ENCODE assay signal across 11 mouse cellular contexts in genomic region chr11:79674632-79675031, GRCm38 (mm10).
DNase-seq lines count a peak whose midpoint lies in the region; ATAC-seq and TF ChIP-seq lines count a peak whose summit lies in the region.
"Had no signal": no experiment of that assay in that cellular context is flagged by ENCODE, and none has a peak within 500 bp of the region (broad histone marks: within the 10 kb centered on the region; RNA-seq: fewer than 3 reads in every experiment).

No protein-coding gene starts in this region.

- no peaks in the 10 kb centered on the region for H3K27me3 ChIP-seq in heart, postnatal 0 days (ENCODE audit: control insufficient read depth, insufficient read depth, low read length)
- H3K27me3 ChIP-seq: limb, embryonic 13.5 days had no signal

- H3K9ac ChIP-seq in heart, postnatal 0 days (replicated peaks; ENCODE audit: low read depth, low read length) = no peak overlapping the region
- H3K9ac ChIP-seq: limb, embryonic 13.5 days had no signal

- WGBS in heart, postnatal 0 days = 40% methylated on average over 7 of the region's 7 CpGs
- WGBS in lung, adult 2 months = 72% methylated on average over 7 of the region's 7 CpGs

- TF ChIP-seq EP300 in heart, postnatal 0 days (IDR thresholded peaks at IDR 0.05; ENCODE audit: low read depth) = no peak

- DNase-seq in layer of hippocampus, adult 11-12 months (ENCODE audit: low spot score) = peak; percentile 70
- no peak for DNase-seq in layer of hippocampus, adult 9-10 months (ENCODE audit: low spot score)
- peak; percentile 80 for DNase-seq in cerebellum, adult 9-11 months
- peak; percentile 38 for DNase-seq in heart, postnatal 0 days (ENCODE audit: low spot score)
- peak; percentile 74 for DNase-seq in right cerebral cortex, postnatal 10 days (ENCODE audit: low spot score in 2 of 2)
- DNase-seq in lung, postnatal 36 days = no peak
- DNase-seq in lung, adult 2 months = no peak

- H3K36me3 ChIP-seq in heart, postnatal 0 days (replicated peaks; ENCODE audit: control insufficient read depth, insufficient read depth, low read length) = no peaks in the 10 kb centered on the region
- H3K36me3 ChIP-seq: G1E; limb, embryonic 13.5 days had no signal

- no peak for ATAC-seq in heart, postnatal 0 days (ENCODE audit: insufficient read depth, low read depth)
- ATAC-seq in inflammation-experienced regulatory T-cells, adult 6 months = no peak
- ATAC-seq: hindbrain, postnatal 0 days had no signal

- H3K27ac ChIP-seq in heart, postnatal 0 days (ENCODE audit: low read depth) = no peak overlapping the region
- H3K27ac ChIP-seq: hindbrain, postnatal 0 days had no signal

- H3K4me3 ChIP-seq in heart, postnatal 0 days (ENCODE audit: low read depth, low read length) = no peak overlapping the region
- H3K4me3 ChIP-seq in lung, adult 2 months (replicated peaks; ENCODE audit: extremely low read depth, low read depth, low read length) = no peak overlapping the region
- H3K4me3 ChIP-seq: limb, embryonic 13.5 days had no signal

- no peaks in the 10 kb centered on the region for H3K9me3 ChIP-seq in heart, postnatal 0 days (replicated peaks; ENCODE audit: control insufficient read depth, low read length)
- H3K9me3 ChIP-seq: G1E; limb, embryonic 13.5 days had no signal

- no peak for TF ChIP-seq CTCF in heart, postnatal 0 days (IDR thresholded peaks at IDR 0.05; ENCODE audit: low read depth)
- TF ChIP-seq CTCF in lung, adult 2 months (IDR thresholded peaks at IDR 0.05; ENCODE audit: insufficient read depth, low read length) = no peak

- peaks cover 10% of the 10 kb centered on the region; the same call in 1 of the 2 replicates for H3K4me1 ChIP-seq in heart, postnatal 0 days (ENCODE audit: control insufficient read depth, insufficient read depth)
- peaks cover 4% of the 10 kb centered on the region; the same call in 1 of the 2 replicates for H3K4me1 ChIP-seq in lung, adult 2 months (ENCODE audit: control insufficient read depth, insufficient read depth, low read length)

- H3K4me2 ChIP-seq in heart, postnatal 0 days (ENCODE audit: low read depth, low read length) = no peak overlapping the region
- H3K4me2 ChIP-seq: limb, embryonic 13.5 days had no signal

- TF ChIP-seq POLR2A in lung, adult 2 months (IDR thresholded peaks at IDR 0.05; ENCODE audit: borderline replicate concordance, extremely low read depth, low read depth, low read length) = no peak

Comparison
In these comparisons a context has a peak if more than half of its experiments do, and no peak if none do; other contexts are left out.
1. DNase-seq: peak in layer of hippocampus, adult 11-12 months (single experiment), cerebellum, adult 9-11 months (single experiment), heart, postnatal 0 days (single experiment) and right cerebral cortex, postnatal 10 days (2 of 2); none in layer of hippocampus, adult 9-10 months (single experiment), lung, postnatal 36 days (single experiment) and lung, adult 2 months (single experiment).